Mouse (Mus musculus) liver, embryonic 14 days (tissue): ENCODE measurements around the gene Mtch1. TPM values are rescaled to one million over a fixed set of nuclear protein-coding genes. Genes with fewer than 3 reads are reported as not detected.

Experiments
- polyA plus RNA-seq: library from polyadenylated mRNA; depleted of rRNA; stranded (reverse); fragments of >200 nt; gene quantifications from 2 replicates; pipeline ENCODE4 v1.2.3, GENCODE M21; 2012; rRNA removed

Mtch1 gene
- 60.8 and 65.9 TPM in 2 replicates for polyA plus RNA-seq

DNA sequence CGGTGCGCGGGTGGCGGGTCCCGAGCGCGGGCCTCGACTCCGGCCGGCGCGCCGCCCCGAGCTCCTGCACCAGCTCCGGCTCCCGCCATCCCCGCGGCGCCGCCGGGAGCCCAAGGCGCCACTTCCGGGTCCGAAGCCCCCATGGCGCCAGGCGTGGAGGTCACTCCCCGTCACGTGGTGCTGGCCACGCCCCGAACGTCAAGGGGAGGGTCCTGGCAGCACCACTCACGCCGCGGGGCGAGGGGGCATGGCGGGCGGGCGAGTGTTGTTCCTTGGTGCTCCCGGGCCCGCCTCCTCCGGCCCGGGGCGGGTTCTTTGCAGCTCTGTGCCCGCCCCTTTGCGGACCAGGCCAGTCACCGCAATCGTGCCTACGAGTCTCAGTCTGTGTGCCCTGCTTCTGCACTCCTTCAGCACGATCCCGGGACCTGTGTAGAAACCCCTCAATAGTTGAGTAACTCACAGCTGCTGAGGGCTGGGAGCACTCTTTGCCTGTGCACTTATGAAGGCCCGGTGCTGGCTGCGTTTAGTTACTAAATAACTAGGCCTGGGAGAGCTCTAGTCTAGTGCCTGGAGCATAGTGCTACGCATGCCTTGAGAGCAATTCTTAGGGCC is at the start of gene Mtch1:
Mtch1 (minus strand) TSS at position 290 of the 612 bp plus-strand sequence.

DNA sequence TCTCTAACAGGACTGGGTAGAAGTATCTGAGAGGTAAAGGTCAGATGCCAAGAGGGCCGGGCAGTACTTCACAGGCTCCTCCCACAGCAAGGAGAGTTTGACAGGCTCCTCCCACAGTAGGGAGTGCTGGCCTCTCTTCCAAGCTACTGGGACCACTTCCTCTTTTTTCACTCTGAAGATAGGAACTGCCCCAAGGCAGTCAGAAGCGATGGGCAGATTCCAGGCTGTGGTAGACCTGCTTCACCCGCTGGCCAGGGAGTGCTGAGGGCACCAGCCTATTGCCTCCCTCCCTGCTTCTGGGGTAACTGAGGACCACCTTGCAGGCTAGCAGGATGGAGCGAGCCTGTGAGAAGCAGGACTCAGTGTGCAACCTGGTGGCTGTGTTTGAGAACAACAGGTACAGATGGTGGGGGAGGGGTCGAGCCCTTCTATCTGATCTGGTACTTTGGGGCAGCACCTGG is 13.1 kb upstream of the Mtch1 start, which contains the start of gene Fgd2:
Fgd2 (plus strand) TSS at position 154 of the 461 bp plus-strand sequence.

DNA sequence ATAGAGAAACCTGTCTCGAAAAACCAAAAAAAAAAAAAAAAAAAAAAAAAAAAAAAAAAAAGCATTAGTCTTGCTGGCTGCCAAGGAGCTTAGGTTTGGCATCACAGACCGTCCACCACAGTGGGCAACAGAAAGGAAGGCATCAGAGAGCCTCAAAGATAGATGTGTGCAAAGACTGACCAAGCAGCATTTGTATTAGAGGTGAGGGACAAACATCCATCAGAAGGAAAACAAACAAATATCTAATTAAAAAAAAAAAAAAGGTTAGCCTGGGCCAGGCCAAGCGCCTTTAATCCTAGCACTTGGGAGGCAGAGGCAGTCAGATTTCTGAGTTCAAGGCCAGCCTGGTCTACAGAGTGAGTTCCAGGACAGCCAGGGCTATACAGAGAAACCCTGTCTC is 30.4 kb downstream of the Mtch1 start, which contains the start of gene Pi16:
Pi16 (plus strand) TSS at position 301 of the 400 bp plus-strand sequence.

Other genes starting within 250 kb of the Mtch1 start
- 13.2 and 16.3 TPM in 2 replicates for gene Rab44, start 233.8 kb downstream of the Mtch1 start, polyA plus RNA-seq
- 0.09 and 0.12 TPM in 2 replicates for gene Cpne5, start 109.8 kb downstream of the Mtch1 start, polyA plus RNA-seq
- 47.6 and 52.1 TPM in 2 replicates for gene Ppil1, start 83.7 kb downstream of the Mtch1 start, polyA plus RNA-seq
- 23.4 and 29.6 TPM in 2 replicates for gene BC004004, start 79.1 kb downstream of the Mtch1 start, polyA plus RNA-seq
- gene Pi16, start 30.3 kb downstream of the Mtch1 start, polyA plus RNA-seq: 0.72 and 0.88 TPM in 2 replicates
- gene Fgd2, start 13.0 kb upstream of the Mtch1 start, polyA plus RNA-seq: 6.7 and 8.7 TPM in 2 replicates
- 49.9 and 62.4 TPM in 2 replicates for gene Pim1, start 142.8 kb upstream of the Mtch1 start, polyA plus RNA-seq
- not detected in 2 replicates for gene Gm17657, start 201.7 kb upstream of the Mtch1 start, polyA plus RNA-seq
- gene Tbc1d22b, start 201.9 kb upstream of the Mtch1 start, polyA plus RNA-seq: 3.1 and 3.6 TPM in 2 replicates
- gene Tmem217, start 204.5 kb upstream of the Mtch1 start, polyA plus RNA-seq: 0.05 TPM in 1 of 2 replicates, not detected in the other